Mouse (Mus musculus): ENCODE measurements around the gene Mettl7a3. TPM values are rescaled to one million over a fixed set of nuclear protein-coding genes. Genes with fewer than 3 reads are reported as not detected.

The Mettl7a3 gene
- not detected in 2 replicates for polyA plus RNA-seq (2012; rRNA removed; ENCODE audit: low replicate concordance)

DNA sequence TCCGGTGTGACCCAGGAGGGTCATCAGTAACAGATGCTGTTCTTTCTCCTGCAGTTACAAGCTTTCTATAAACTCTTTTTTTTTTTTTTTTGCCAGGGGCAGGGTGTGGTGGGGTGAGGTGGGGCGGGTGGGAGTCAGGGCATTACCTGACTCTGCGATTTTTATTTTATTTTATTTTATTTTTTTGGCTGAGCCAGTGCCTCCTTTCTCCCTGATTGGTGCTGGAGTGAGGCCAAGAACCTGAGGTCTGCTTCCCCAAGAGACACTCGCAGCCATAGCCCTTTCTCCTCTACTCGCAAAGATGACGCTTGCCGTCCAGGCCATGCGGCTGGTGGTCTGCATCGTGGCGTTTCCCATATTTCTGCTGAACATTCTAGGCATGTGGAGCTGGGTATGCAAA lies at the start of gene Mettl7a3:
Mettl7a3 (plus strand) TSS at position 301 of the 400 bp plus-strand sequence.

GRCm38 (mm10) chr15:100304019-100304991 lies 30.4 kb upstream of the Mettl7a3 start, which contains the start of gene Mettl7a1:
Gene Mettl7a1, plus strand, starts transcription at chr15:100304140.

GRCm38 (mm10) chr15:100352711-100353250 lies 18.1 kb downstream of the Mettl7a3 start, which contains the start of the genes Methig1 and Mettl7a2:
Gene Methig1, plus strand, starts transcription at chr15:100353149.
Gene Mettl7a2, plus strand, starts transcription at chr15:100353200.

GRCm38 (mm10) chr15:100364242-100364641 lies 29.5 kb downstream of the Mettl7a3 start, which contains the start of gene Higd1c:
Gene Higd1c, plus strand, starts transcription at chr15:100364542.

Other genes starting within 250 kb of the Mettl7a3 start
- 29.7 and 31.4 TPM in 2 replicates for gene Atf1, start 107.1 kb upstream of the Mettl7a3 start, polyA plus RNA-seq (2012; rRNA removed; ENCODE audit: low replicate concordance)
- gene Tmprss12, start 54.1 kb upstream of the Mettl7a3 start, polyA plus RNA-seq (2012; rRNA removed; ENCODE audit: low replicate concordance) = not detected in 2 replicates
- 15.9 and 19.0 TPM in 2 replicates for gene Mettl7a1, start 30.8 kb upstream of the Mettl7a3 start, polyA plus RNA-seq (2012; rRNA removed; ENCODE audit: low replicate concordance)
- gene Methig1, start 18.2 kb downstream of the Mettl7a3 start, polyA plus RNA-seq (2012; rRNA removed; ENCODE audit: low replicate concordance) = not detected in 2 replicates
- gene Mettl7a2, start 18.3 kb downstream of the Mettl7a3 start, polyA plus RNA-seq (2012; rRNA removed; ENCODE audit: low replicate concordance) = not detected in 2 replicates
- not detected in 2 replicates for gene Higd1c, start 29.6 kb downstream of the Mettl7a3 start, polyA plus RNA-seq (2012; rRNA removed; ENCODE audit: low replicate concordance)
- gene Gm5475, start 87.2 kb downstream of the Mettl7a3 start, polyA plus RNA-seq (2012; rRNA removed; ENCODE audit: low replicate concordance) = 0.15 and 0.36 TPM in 2 replicates
- 44.9 and 232 TPM in 2 replicates for gene Slc11a2, start 90.1 kb downstream of the Mettl7a3 start, polyA plus RNA-seq (2012; rRNA removed; ENCODE audit: low replicate concordance)
- 26.7 and 30.6 TPM in 2 replicates for gene Letmd1, start 134.1 kb downstream of the Mettl7a3 start, polyA plus RNA-seq (2012; rRNA removed; ENCODE audit: low replicate concordance)
- 0.83 and 1.2 TPM in 2 replicates for gene Csrnp2, start 160.6 kb downstream of the Mettl7a3 start, polyA plus RNA-seq (2012; rRNA removed; ENCODE audit: low replicate concordance)
- 3.0 and 5.2 TPM in 2 replicates for gene Tfcp2, start 217.1 kb downstream of the Mettl7a3 start, polyA plus RNA-seq (2012; rRNA removed; ENCODE audit: low replicate concordance)

All from duodenum, adult 2 months (tissue).